Mouse (Mus musculus) frontal cortex, adult (tissue): ENCODE measurements around the gene Pdzd2.

Experiments used
- ATAC-seq: cut with Nextera tagmentation; 2 replicates; pipeline ENCODE4 v1.9.2; 2017; ENCODE audit warnings: mild to moderate bottlenecking, moderate library complexity, mixed read lengths; ENCODE audit not compliant: low TSS enrichment

Pdzd2 gene

GRCm38 (mm10) chr15:12351470-12351869 is 388.3 kb downstream of the Pdzd2 start:
- no peak for ATAC-seq

GRCm38 (mm10) chr15:12349840-12350239 is 389.9 kb downstream of the Pdzd2 start:
- no peak for ATAC-seq

- no peak for ATAC-seq
These were observed 390.8 kb downstream of the Pdzd2 start for GRCm38 (mm10) chr15:12348950-12349349.

GRCm38 (mm10) chr15:12346916-12347315 is 392.8 kb downstream of the Pdzd2 start:
- no peak for ATAC-seq

- no peak for ATAC-seq
These were observed 398.3 kb downstream of the Pdzd2 start for GRCm38 (mm10) chr15:12341401-12341758.

GRCm38 (mm10) chr15:12340536-12341400 is 399.0 kb downstream of the Pdzd2 start:
- ATAC-seq: no peak

- no peak for ATAC-seq
These were observed 402.0 kb downstream of the Pdzd2 start for GRCm38 (mm10) chr15:12337779-12338137.

GRCm38 (mm10) chr15:12337030-12337778 is 402.5 kb downstream of the Pdzd2 start:
- no peak for ATAC-seq

GRCm38 (mm10) chr15:12334381-12334780 is 405.3 kb downstream of the Pdzd2 start:
- no peak for ATAC-seq

GRCm38 (mm10) chr15:12331300-12331699 is 408.4 kb downstream of the Pdzd2 start:
- no peak for ATAC-seq

- ATAC-seq: no peak
These were observed 408.8 kb downstream of the Pdzd2 start for GRCm38 (mm10) chr15:12330892-12331291.

GRCm38 (mm10) chr15:12330389-12330788 is 409.3 kb downstream of the Pdzd2 start:
- ATAC-seq: no peak

- ATAC-seq: no peak
These were observed 415.4 kb downstream of the Pdzd2 start for GRCm38 (mm10) chr15:12324326-12324725.

- no peak for ATAC-seq
These were observed 416.9 kb downstream of the Pdzd2 start for GRCm38 (mm10) chr15:12322676-12323402.

- peak; percentile 44 for ATAC-seq
These were observed 417.7 kb downstream of the Pdzd2 start, which contains the start of gene 1810049J17Rik for GRCm38 (mm10) chr15:12321788-12322621. Gene 1810049J17Rik, minus strand, starts transcription at chr15:12321899.

- peak; percentile 88 for ATAC-seq
These were observed 418.5 kb downstream of the Pdzd2 start, which contains the start of gene Golph3 for GRCm38 (mm10) chr15:12321091-12321787. Gene Golph3, plus strand, starts transcription at chr15:12321450.

GRCm38 (mm10) chr15:12320441-12321090 is 419.2 kb downstream of the Pdzd2 start:
- ATAC-seq: peak; percentile 15; the same call in 1 of the 2 replicates

- ATAC-seq: no peak
These were observed 419.8 kb downstream of the Pdzd2 start for GRCm38 (mm10) chr15:12319889-12320288.

- no peak for ATAC-seq
These were observed 421.3 kb downstream of the Pdzd2 start for GRCm38 (mm10) chr15:12318451-12318850.

GRCm38 (mm10) chr15:12317290-12317689 is 422.4 kb downstream of the Pdzd2 start:
- ATAC-seq: no peak
